Mouse (Mus musculus) bone marrow, adult 2 months (tissue): Measurements from ENCODE around the gene Elovl5.

Experiments
- CTCF ChIP-seq: fragments of 200-500 bp; IDR thresholded peaks from 2 replicates; pipeline ENCODE4 v1.5.1; 2011; ENCODE audit warnings: low read length, control low read depth; ENCODE audit not compliant: control insufficient read depth, insufficient read depth
- POLR2A ChIP-seq: fragments of 200-500 bp; IDR thresholded peaks from 2 replicates; pipeline ENCODE4 v1.6.1; 2011; ENCODE audit warnings: low read depth, mild to moderate bottlenecking, control low read depth, low read length, borderline replicate concordance; ENCODE audit not compliant: control insufficient read depth

DNA sequence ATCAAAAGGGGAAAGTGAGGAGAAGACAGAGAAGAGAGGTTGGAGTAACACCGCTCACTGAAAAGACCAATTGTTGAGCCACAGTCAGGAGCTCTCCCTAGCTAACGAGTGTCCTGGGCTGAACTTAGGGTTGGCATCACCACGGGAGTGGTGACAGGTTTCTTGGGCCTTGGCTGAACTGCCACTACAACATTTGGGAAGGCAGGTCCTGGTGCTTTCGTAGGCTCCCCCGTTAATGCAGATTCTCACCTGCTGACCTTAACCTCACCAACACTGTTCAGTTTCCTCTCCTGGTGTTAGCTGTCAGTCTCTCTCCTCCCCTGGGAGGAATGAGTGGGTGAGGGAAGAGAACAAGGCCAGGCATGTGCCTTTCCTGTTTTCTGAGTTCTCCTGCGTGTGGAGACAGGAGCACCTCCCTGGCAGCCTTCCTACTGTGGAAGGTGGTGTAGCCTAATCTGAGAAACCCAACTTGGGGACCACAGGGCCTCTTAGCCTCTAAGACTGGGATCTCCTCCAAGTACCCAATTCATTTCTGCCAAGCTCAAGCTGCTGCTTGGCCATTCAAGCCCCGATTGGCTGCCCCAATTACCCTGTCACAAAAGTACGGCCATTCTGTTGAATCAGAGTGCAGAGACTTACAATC is 69.1 kb downstream of the Elovl5 start:
- TF ChIP-seq CTCF (no peak), POLR2A (no peak)
